Mouse (Mus musculus): Measurements from ENCODE around the gene Olfr433.

DNA sequence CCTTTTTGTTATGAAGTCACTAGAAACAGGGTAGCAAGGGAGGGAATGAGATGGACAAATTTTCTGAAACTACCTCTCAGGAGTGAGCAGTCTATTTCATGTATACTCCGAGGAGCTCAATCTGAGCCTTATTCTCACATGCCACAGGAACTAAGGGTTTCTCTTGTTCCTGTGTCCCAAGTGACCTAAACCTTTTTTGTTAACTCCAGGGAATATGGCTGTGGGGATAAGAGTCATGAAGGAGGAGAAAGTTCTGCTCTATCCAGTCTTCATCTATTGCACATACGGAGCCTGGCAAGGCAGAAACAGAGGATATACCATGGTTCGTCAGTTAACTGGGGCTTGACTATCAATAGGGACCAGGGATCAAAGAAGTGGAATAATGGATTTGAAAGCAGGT is 25.8 kb downstream of the Olfr433 start, which contains the start of gene Olfr430:
- TF ChIP-seq NELFE (IDR thresholded peaks at IDR 0.05; ENCODE audit: low read depth, low read length) (no peak), RAD21 (IDR thresholded peaks at IDR 0.05; ENCODE audit: low read depth, low read length) (no peak), MYC (IDR thresholded peaks at IDR 0.05; ENCODE audit: low read depth, low read length) (no peak), USF1 (IDR thresholded peaks at IDR 0.05; ENCODE audit: low read depth, low read length) (no peak)

All from MEL (cell line).